Mouse (Mus musculus) E14TG2a.4 (cell line): ENCODE results near the gene Bcl7b.

Source experiments
- CTCF ChIP-seq: conservative IDR thresholded peaks from 2 replicates; pipeline ENCODE4 v1.5.1; 2014; ENCODE audit warnings: low read length
- NANOG ChIP-seq: IDR thresholded peaks from 2 replicates; pipeline ENCODE4 v1.6.1; 2014; ENCODE audit warnings: borderline replicate concordance, low read length, mixed read lengths
- POU5F1 ChIP-seq: IDR thresholded peaks from 2 replicates; pipeline ENCODE4 v1.6.1; 2014; ENCODE audit warnings: low read length, borderline replicate concordance

DNA sequence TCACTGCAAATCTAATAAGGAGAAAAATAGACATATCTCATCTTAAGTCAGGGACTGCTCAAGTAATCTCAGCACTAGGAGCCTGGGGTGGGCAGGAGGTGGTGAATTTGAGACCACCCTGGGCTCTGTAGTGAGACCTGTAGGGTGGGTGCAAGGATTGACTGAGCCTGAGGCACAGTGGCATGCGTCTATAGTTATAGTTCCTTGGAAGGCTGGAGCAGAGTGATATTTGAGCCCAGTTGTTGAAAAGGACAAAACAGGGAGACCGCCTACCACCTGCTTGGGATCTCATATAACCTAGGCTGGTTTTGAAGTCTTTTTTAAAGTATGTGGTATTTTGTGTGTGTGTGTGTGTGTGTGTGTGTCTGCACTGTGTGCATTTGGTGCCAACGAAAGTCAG, 56.1 kb downstream of the Bcl7b start:
- TF ChIP-seq CTCF (no peak), NANOG (no peak), POU5F1 (no peak)
